Mouse (Mus musculus): ENCODE measurements around the gene Zfp983.
"Not testable (repeated sequence)": the region's sequence is repeated elsewhere in the genome, so short reads cannot be mapped to it uniquely, and the experiment has no call there.

DNA sequence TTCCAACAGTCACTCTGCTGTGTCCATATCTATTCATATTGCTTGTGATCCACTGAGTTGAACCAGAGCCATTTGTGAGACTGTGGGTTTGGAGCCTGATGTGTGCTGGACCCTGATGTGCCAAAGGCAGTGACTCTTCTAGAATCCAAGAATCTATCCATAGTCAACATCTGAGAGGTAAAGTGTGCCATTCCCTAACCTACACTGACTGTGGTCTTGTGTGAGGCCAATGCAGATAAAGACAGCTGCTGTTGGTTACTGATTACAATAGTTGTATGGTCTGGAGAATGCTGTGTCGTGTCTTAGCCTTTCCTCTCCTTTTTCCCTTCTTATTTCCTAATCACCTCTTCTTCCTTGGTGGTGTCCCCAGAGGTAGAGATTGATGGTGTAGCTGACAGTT, 28.4 kb downstream of the Zfp983 start:
- not testable (repeated sequence) for TF ChIP-seq CTCF (IDR thresholded peaks at IDR 0.05; ENCODE audit: extremely low read depth, insufficient read depth, insufficient read length, insufficient replicate concordance); POLR2A (IDR thresholded peaks at IDR 0.05; ENCODE audit: low read depth, low read length)

Measured in spleen, adult 2 months (tissue).